Mouse (Mus musculus) embryonic fibroblast, embryonic 13.5 days (primary cell): ENCODE results near the gene Tnik. TPM values are rescaled to one million over a fixed set of nuclear protein-coding genes. Genes with fewer than 3 reads are reported as not detected.

ENCODE experiments used
- H3K27ac ChIP-seq: 2 replicates; pipeline ENCODE4 v1.5.1; 2012; ENCODE audit warnings: low read length, control low read depth, inconsistent platforms; ENCODE audit not compliant: insufficient read depth
- H3K4me1 ChIP-seq: 2 replicates; pipeline ENCODE4 v1.6.1; 2011; ENCODE audit warnings: low read length; ENCODE audit not compliant: control insufficient read depth, insufficient read depth
- H3K4me3 ChIP-seq: 2 replicates; pipeline ENCODE4 v1.5.1; 2011; ENCODE audit warnings: mild to moderate bottlenecking, control low read depth, low read length; ENCODE audit not compliant: insufficient read depth
- CTCF ChIP-seq: IDR thresholded peaks from 2 replicates; pipeline ENCODE4 v1.5.1; 2011; ENCODE audit warnings: mild to moderate bottlenecking, control low read depth, low read length, moderate library complexity, borderline replicate concordance; ENCODE audit not compliant: insufficient read depth
- POLR2A ChIP-seq: IDR thresholded peaks from 2 replicates; pipeline ENCODE4 v1.6.1; 2011; ENCODE audit warnings: low read depth, mild to moderate bottlenecking, control low read depth, low read length, moderate library complexity
- polyA plus RNA-seq: library from polyadenylated mRNA; stranded (reverse); fragments of >200 nt; gene quantifications from 2 replicates; pipeline ENCODE4 v1.2.4, GENCODE M21; 2011; ENCODE audit warnings: low read depth; ENCODE audit not compliant: missing spikeins, insufficient read length

Gene Tnik
- polyA plus RNA-seq, 1 experiment = 17.6 TPM

GRCm38 (mm10) chr3:28368746-28369145, 105.7 kb downstream of the Tnik start:
- peaks cover 5% of the 10 kb centered on the region; the same call in 1 of the 2 replicates for H3K4me1 ChIP-seq
- H3K4me3 ChIP-seq = no peak overlapping the region
- TF ChIP-seq POLR2A (no peak), CTCF (no peak)
- no peak overlapping the region for H3K27ac ChIP-seq

DNA sequence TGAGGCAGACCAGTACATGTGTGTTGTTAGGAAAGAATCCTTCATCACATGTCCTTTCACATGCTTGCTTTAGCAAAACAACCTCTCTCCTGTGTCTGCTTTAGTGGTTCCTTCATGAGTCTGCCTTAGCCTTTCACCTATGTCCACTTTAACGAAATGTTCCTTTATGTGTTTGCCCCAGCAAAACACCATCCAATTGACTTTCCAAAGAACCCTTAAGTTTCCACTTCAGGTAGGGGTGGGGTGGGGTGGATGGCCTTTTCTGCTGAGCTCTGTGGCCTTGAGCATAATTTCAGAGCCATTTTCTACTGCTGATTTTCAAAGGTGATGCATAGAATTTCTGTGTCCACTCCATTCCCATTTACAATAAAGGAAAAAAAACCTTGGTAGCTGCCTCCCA, 106.3 kb downstream of the Tnik start:
- TF ChIP-seq CTCF (no peak), POLR2A (no peak)
- Histone ChIP-seq H3K27ac (no peak overlapping the region), H3K4me1 (peaks cover 5% of the 10 kb centered on the region; the same call in 1 of the 2 replicates), H3K4me3 (no peak overlapping the region)

- TF ChIP-seq CTCF (no peak), POLR2A (no peak)
These were observed 106.7 kb downstream of the Tnik start for GRCm38 (mm10) chr3:28369698-28370097.

DNA sequence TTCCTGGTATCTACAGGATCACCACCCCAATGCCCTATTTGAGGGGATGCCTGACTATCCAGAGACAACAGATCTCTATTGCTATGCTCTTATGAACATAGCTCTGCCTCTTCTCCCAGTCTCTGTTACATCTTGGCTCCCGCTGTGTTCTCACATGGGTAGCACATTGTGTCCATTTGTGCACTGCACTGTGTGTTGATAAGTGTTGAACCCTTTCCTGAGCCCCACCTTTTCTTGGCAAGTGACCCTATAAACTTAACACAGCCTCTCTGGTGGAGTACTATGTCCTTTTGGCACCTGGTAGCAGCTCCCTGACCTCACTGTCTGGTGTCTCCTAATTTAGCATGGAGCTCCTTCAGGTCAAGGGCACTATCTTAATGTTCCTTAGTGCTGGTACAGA, 108.6 kb downstream of the Tnik start:
- Histone ChIP-seq H3K4me1 (peaks cover 5% of the 10 kb centered on the region; the same call in 1 of the 2 replicates), H3K4me3 (no peak overlapping the region), H3K27ac (no peak overlapping the region)
- TF ChIP-seq CTCF (no peak), POLR2A (no peak)

More at GRCm38 (mm10) chr3:28369698-28370097, 106.7 kb downstream of the Tnik start:
- Histone ChIP-seq H3K4me3 (no peak overlapping the region), H3K4me1 (peaks cover 5% of the 10 kb centered on the region; the same call in 1 of the 2 replicates), H3K27ac (no peak overlapping the region)

DNA sequence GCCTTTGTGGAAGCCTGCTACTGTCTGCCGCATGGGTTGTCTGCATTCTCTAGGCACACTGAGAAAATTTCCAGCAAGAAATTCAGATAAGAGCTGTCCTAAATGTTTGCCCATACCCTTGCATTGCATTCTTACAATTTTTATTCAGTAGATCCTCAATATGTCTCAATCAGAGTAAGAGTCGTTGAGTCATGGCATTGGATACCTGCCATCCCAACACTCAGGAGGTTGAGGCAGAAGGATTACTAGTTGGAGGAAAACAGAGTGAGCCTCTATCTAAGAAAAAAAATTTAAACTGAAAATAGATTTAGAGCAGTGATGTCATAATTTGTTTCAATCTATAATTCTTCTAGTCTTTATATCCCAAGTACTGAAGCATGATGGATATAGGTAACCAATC, 109.4 kb downstream of the Tnik start:
- Histone ChIP-seq H3K27ac (no peak overlapping the region), H3K4me1 (peaks cover 5% of the 10 kb centered on the region; the same call in 1 of the 2 replicates), H3K4me3 (no peak overlapping the region)
- TF ChIP-seq POLR2A = no peak
- TF ChIP-seq CTCF = no peak

- TF ChIP-seq POLR2A (no peak), CTCF (no peak)
- peaks cover 5% of the 10 kb centered on the region; the same call in 1 of the 2 replicates for H3K4me1 ChIP-seq
- H3K4me3 ChIP-seq = no peak overlapping the region
- no peak overlapping the region for H3K27ac ChIP-seq
These were observed 111.9 kb downstream of the Tnik start for GRCm38 (mm10) chr3:28374738-28375510.

- no peak overlapping the region for H3K27ac ChIP-seq
- TF ChIP-seq CTCF (no peak), POLR2A (no peak)
These were observed 117.2 kb downstream of the Tnik start for GRCm38 (mm10) chr3:28380224-28380623.

DNA sequence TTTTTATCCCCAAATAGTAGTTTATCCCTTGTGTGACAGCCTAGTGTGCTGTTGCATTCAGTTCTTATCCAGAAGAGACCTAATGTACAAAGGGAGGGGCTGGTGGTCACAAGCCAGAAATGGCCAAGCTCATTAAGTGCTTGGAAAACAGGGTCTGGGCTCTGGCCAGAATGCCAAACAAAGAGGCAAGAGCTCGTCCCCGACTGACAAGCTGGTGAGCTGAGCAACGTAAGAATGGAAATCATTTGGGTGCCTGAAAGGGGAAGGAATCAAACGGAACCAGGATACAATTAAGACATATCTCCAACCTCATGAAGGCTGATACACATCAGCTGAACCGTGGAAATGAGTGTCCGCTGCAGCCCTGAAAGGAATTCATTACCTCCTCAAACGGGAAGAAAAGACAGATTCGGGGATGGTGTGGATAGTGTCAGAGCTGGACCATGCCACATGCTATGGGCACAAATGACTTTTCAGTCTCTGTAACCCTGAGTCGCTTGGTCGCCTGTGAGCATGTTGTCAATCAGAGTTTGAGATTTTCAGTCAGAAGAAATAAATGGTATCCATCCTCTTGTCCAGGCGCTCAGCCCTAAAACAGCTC, 120.6 kb downstream of the Tnik start:
- TF ChIP-seq POLR2A = no peak
- no peak for TF ChIP-seq CTCF
- no peaks in the 10 kb centered on the region for H3K4me1 ChIP-seq
- no peak overlapping the region for H3K4me3 ChIP-seq
- H3K27ac ChIP-seq = no peak overlapping the region

More at GRCm38 (mm10) chr3:28380224-28380623, 117.2 kb downstream of the Tnik start:
- Histone ChIP-seq H3K4me3 (no peak overlapping the region), H3K4me1 (no peaks in the 10 kb centered on the region)

- no peak overlapping the region for H3K4me3 ChIP-seq
- TF ChIP-seq POLR2A = no peak
- no peak for TF ChIP-seq CTCF
- no peak overlapping the region for H3K27ac ChIP-seq
- H3K4me1 ChIP-seq = no peaks in the 10 kb centered on the region
These were observed 122.4 kb downstream of the Tnik start for GRCm38 (mm10) chr3:28385199-28385975.
